In the genomic region with DNA sequence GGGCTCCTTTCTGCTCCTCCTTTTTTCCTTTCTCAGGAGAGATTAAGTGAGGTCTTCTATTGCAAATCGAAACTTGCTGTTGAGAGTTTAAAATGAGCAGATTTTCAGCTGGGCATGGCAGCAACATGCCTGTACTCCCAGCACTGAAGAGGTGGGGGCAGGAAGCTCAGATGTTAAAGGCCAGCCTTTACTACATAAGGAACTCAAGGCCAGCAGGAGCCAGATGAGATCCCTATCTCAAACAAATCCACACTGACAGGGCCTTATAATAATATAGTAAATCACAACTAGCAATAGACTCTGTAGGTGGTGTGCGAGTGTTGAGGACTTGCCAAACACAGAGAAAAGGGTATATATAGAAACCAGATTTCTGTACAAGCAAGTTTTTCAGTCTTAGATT, we compare ENCODE assay signal across 24 mouse cellular contexts.
"Had no signal": no experiment of that assay in that cellular context is flagged by ENCODE, and none has a peak within 500 bp of the region (broad histone marks: within the 10 kb centered on the region; RNA-seq: fewer than 3 reads in every experiment).

No protein-coding gene starts in this region.

- H3K9me3 ChIP-seq: limb, embryonic 10.5 days; limb, embryonic 13.5 days; liver, embryonic 12.5 days; liver, embryonic 15.5 days; lung, embryonic 15.5 days; megakaryocyte, embryonic 14.5 days; midbrain, embryonic 10.5 days; midbrain, embryonic 13.5 days; neural tube, embryonic 13.5 days; stomach, embryonic 15.5 days had no signal

- H3K4me2 ChIP-seq: limb, embryonic 13.5 days; liver, embryonic 12.5 days; liver, embryonic 15.5 days; lung, embryonic 15.5 days; midbrain, embryonic 13.5 days; neural tube, embryonic 13.5 days; stomach, embryonic 15.5 days had no signal

- H3K27ac ChIP-seq: kidney, postnatal 0 days; limb, embryonic 10.5 days; limb, embryonic 13.5 days; liver, embryonic 12.5 days; liver, embryonic 15.5 days; lung, embryonic 15.5 days; midbrain, embryonic 10.5 days; midbrain, embryonic 13.5 days; neural tube, embryonic 13.5 days; stomach, embryonic 15.5 days had no signal

- DNase-seq: kidney, adult 2 months; kidney, postnatal 25 days; layer of hippocampus, postnatal 36 days; liver; lung, adult 18-20 months; lung, postnatal 10 days; lung, postnatal 36 days; right cerebral cortex, postnatal 25 days; spleen, adult 18-20 months; thymus, adult 18-20 months; thymus, postnatal 4 days had no signal

- H3K9ac ChIP-seq: limb, embryonic 13.5 days; liver, embryonic 12.5 days; liver, embryonic 15.5 days; lung, embryonic 15.5 days; midbrain, embryonic 13.5 days; neural tube, embryonic 13.5 days; stomach, embryonic 15.5 days had no signal

- H3K4me3 ChIP-seq: limb, embryonic 10.5 days; limb, embryonic 13.5 days; liver, embryonic 12.5 days; liver, embryonic 15.5 days; lung, embryonic 15.5 days; megakaryocyte, embryonic 14.5 days; midbrain, embryonic 10.5 days; midbrain, embryonic 13.5 days; myocyte; neural tube, embryonic 13.5 days; stomach, embryonic 15.5 days had no signal

- H3K4me1 ChIP-seq: limb, embryonic 10.5 days; limb, embryonic 13.5 days; liver, embryonic 12.5 days; liver, embryonic 15.5 days; lung, embryonic 15.5 days; megakaryocyte, embryonic 14.5 days; midbrain, embryonic 10.5 days; midbrain, embryonic 13.5 days; neural tube, embryonic 13.5 days; stomach, embryonic 15.5 days had no signal

- H3K27me3 ChIP-seq: limb, embryonic 13.5 days; liver, embryonic 12.5 days; liver, embryonic 15.5 days; lung, embryonic 15.5 days; megakaryocyte, embryonic 14.5 days; midbrain, embryonic 13.5 days; neural tube, embryonic 13.5 days; stomach, embryonic 15.5 days had no signal

- ATAC-seq: liver, embryonic 12.5 days; midbrain, embryonic 13.5 days; midbrain, embryonic 16.5 days had no signal
